Mouse (Mus musculus) monocyte, adult 5-6 weeks (primary cell): ENCODE measurements around the gene Lmo2. TPM values are rescaled to one million over a fixed set of nuclear protein-coding genes. Genes with fewer than 3 reads are reported as not detected.
"Not testable (repeated sequence)": the region's sequence is repeated elsewhere in the genome, so short reads cannot be mapped to it uniquely, and the experiment has no call there.

Source experiments
- ATAC-seq: fragments of 153-309, 156-312 bp; replicated peaks from 2 replicates; pipeline ENCODE4 v1.8.0; 2017; ENCODE audit warnings: mild to moderate bottlenecking; ENCODE audit not compliant: low TSS enrichment, insufficient number of reproducible peaks, severe bottlenecking, poor library complexity, low FRiP score
- total RNA-seq: library from RNA; stranded (forward); fragments of 200-1000, 200-491, 200-594 nt; gene quantifications from 3 replicates; pipeline ENCODE4 v1.2.3, GENCODE M21; 2017

Lmo2 gene
- total RNA-seq, 1 experiment from 2014 or later: 71.8 TPM

DNA sequence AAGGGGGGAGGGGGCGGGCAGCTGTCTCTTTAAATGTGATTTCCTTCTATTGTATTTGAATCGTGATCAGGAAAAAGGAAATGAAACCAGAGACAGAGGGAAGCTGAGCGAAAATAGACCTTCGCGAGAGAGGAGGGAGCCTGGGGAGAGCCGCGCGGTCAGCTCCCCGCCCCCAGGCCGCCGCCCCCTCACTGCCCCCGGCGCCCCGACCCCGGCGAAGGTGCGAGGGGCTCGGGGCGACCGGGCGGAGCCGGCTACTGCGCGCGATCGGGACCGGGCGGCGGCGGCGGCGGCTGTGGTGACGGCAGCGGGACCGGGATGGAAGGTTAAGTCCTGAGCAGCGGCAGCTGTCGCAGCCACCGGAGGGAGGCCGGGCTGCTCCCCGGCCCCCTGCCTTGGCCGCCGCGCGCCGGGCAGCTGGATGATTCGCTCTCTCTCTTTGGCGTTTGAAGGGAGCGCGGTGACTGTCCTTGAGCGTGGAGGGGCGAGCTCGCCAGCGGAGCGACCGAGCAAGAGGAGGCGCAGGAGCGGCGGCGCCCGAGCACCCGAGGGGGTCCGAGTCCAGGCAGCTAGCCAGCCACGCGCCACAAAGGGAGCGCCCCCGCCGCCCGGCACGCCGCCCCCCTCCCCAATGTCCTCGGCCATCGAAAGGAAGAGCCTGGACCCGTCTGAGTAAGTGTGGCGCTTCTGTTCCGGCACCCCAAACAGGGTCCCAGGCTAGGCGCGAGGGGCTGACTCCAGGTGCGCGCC lies 12.4 kb downstream of the Lmo2 start:
- ATAC-seq: peak; percentile 54; the same call in 1 of the 2 replicates

DNA sequence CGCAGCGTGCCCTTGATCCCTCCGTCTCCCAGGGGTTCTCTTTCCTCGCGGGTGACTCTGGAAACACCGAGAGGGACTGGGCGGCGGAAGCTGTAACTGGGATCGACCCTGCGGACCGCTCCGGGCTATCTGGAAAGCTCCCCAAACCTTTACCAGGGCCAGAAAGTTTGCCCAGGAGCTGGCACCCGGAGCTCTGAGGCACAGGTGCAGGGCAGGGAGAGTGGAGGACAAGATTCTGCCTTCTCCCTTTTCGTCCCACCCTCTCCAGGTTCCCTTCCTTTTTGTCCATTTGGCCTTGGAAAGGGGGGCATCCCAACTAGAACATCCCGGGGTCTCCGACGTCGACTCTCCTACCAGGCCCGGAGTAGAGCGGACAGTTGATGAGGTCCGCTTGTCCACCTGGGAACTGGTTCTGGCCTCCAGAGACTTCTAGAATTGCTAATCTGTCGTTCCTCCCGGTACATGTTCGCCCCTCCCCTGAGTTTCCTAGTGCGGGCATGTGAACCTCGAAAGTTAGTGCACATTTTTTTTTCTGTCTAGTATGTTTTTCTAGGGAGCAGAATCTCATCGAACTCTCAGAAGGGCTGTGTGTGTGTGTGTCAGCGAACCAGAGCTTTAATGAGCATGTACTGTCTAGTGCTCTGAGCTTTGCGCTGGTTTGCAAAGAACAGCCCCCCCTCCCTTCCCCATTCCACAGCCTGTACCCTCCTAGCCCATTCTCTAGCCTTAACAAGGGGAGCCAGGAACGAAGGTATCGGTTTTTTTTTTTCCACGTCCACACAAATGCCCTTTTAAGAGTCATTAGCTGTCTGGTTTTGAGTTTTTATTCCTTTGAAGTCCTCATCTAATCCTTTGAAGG lies 13.2 kb downstream of the Lmo2 start:
- 0 out of 2 replicates have a peak, but pooled peaks have one; percentile 7 for ATAC-seq

DNA sequence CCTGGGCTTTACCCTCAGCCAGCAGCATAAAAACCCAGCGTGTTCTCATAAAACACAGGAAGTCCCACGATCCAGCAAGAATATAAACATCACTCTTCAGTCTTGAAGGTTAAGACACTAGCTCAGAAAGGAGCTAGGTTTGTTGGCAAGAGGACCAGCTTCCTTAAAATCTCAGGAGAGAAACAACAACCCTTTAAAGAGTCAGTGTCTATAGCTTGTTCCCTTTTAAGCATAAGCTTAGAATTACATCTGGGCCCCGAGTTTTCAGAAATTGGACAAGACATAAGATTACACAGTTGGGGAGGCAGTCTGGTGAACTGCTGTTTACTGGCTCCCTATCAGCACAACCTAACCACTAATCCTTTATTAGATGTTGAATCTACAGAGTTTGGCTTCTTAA lies 14.1 kb downstream of the Lmo2 start:
- ATAC-seq: no peak

DNA sequence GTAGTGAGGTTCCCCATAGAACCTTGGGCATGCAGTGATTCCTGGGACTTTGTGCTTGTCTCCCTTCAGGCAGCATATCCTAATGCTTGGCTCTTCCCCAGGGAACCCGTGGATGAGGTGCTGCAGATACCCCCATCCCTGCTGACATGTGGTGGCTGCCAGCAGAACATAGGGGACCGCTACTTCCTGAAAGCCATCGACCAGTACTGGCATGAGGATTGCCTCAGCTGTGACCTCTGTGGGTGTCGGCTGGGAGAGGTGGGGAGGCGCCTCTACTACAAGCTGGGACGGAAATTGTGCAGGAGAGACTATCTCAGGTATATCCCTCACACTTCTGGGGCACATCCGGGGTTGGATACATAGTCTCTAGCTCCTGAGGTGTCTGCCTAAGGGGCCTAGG lies 18.1 kb downstream of the Lmo2 start:
- peak; percentile 44; the same call in 1 of the 2 replicates for ATAC-seq

DNA sequence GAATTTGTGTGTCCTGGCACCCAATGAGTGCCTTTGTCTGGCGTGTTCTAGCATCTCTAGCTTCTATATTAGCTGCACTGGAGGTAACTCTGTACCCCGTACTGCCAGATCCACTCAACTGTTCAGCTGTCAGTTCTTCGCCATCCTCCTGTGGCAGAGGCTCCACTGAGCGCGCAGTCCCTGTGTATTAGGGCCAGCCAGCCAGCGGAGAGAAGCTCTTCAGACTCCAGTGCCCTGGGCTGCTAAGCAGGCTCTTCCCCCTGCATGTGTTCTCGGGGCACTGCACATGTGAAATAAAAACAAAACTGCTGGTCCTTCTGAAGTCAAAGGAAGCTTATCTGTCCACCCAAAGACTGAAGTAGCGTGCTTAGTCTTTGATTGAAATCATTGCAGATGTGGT lies 19.4 kb downstream of the Lmo2 start:
- ATAC-seq: no peak

DNA sequence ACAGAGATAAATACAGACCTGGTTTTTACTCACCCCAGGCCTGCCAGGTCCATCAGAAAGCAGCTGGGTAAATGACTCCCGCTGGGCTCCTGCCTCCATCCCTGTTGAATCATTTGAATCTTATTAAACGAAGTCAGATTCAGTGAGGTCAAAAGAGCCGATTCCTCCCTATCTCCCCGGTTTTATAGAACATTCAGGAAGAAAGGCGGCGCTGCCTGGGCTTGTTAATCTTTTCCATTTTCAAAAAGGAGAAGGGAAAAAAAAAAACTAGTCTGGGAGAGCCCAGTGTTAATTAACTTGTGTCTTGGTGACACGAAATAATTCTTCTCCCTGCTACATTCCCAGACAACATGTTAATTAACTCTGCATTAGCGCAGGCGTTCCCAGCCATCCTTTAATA lies 19.9 kb downstream of the Lmo2 start:
- no peak for ATAC-seq

DNA sequence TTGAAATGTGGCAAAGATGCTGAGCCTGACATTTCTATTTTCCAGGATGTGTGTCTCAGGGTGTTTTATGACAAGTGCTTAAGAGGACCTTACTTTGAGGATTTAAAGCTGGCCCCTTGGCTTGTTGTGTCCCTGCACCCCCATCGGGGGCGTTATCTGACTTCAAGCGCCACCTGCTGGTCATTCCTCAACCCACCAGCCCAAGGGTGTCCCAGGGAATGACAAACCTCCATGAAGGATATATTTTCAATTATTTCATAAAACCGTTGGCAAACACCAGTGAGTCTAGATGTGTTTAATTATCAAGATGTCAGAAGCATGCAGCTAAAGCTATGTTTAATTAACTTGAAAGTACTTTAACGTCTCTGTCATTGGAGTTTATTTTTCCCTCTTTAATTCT lies 24.5 kb downstream of the Lmo2 start:
- peak; percentile 67; the same call in 1 of the 2 replicates for ATAC-seq

DNA sequence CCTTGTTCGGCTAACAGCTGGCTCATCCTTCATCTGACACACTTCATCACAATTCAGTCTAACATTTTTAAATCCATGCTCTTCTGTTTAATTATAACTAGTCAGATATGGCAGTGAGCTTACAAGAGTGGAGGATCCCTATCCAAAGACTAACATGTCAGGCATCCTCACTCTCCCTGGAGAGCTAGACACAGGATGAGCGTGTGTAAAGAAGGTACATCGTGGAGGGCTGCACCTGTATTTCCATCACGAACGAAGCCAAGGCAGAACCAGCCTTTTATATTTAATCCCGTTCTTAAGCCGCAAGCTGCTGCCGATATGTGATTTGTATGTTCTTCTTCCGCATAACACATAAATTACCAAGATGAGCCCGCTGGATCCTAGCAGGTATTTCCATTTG lies 25.4 kb downstream of the Lmo2 start:
- no peak for ATAC-seq

DNA sequence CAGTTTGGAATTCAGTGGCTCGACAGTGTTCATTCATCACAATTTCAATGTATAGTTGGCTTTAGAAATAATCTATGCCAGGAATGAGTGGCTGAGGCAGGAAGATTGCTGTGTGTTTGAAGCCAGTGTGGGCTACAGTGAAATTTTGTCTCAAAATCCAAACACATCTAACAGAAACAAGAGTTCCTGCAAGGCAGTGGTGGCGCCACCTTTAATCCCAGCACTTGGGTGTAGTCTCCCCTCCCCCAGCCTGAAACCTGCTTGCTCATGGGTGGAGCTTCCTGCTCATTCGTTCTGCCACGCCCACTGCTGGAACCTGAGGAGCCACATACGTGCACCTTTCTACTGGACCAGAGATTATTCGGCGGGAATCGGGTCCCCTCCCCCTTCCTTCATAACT lies 29.8 kb downstream of the Lmo2 start:
- not testable (repeated sequence) for ATAC-seq

DNA sequence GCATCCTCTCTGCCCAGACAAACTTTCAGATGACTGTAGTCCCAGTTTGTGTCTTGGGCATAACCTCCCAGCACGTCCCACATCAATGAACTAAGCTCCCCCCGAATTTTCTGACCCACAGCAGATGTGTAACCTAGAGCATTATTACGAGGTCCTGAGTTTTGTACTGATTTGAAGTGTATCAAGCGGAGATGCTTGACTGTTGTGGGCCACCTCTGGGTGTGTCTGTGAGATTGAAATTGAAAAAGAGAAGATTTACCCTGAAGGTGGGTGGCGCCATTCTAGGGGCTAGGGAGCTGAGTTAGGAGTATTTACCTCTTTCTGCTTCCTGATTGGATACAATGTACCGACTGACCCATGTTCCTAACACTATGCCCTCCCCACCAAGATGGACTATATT lies 31.9 kb downstream of the Lmo2 start:
- ATAC-seq: no peak

DNA sequence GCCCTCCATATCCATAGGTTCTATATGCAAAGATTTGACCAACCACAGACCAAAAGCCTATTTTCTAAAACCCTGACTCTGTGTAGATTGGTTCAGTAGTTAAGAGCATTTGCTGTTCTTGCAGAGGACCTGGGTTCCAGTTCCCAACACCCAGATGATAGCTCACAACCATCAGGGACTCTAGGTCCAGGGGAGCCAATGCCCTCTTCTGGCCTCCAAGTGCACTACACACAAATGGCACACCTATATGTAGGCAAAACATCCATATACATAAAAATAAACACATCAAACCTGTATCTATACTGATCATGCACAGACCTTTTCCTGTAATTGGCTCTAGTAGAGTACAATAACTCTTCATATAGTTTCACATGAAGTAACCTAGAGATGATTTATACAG lies 33.5 kb downstream of the Lmo2 start:
- no peak for ATAC-seq

DNA sequence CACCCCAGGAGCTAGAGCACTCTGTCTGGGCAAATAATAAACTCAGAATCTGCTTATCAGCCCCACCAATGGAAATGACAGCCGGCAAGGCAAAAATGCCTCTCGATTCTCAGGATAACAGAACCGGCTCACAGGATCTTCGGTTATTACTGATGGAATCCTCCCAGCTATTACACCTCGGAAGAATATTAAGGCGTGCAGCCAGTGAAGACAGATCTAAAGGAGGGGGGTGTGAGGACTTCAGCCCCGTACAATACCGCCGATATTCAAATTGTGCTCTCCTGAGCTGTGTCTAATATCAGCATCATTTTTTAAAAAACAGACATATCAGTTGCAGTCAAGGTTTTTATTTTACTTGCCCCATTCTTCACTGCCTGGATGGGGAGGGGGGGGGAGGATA lies 34.4 kb downstream of the Lmo2 start:
- ATAC-seq: no peak

DNA sequence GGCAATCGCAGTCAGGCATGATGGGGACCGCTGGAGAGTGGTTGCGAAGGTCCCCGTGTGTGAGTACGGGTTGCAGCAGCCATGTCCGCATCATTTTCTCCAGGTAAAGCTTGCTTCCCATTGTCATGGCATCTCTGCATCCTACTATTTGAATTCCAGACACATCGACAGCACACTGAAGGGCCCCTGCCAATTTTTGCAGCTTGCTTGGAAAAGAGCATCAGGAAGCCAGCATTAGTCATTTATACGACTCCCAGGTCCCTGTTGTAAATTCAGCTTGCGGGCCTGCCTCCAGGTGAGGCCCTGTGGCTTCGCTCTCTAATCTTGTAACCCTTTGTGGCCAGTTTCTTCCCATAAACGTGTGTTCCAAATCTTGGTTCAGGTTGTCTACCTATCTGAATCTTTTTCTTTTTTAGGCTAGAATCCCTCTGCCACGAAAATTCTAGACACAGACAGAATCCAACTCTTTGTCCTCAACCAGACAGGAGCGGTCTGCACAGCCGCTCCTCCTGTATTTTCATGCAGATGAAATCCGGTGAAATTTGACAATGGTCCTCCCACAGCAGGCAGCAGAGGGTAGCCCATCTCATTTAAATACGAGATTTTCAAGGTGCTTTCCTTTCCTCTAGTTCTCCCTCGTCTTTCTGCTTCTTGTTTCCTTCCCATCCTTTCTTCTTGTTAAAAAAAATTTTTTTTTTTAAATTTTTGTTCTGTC lies 35.0 kb downstream of the Lmo2 start:
- no peak for ATAC-seq

DNA sequence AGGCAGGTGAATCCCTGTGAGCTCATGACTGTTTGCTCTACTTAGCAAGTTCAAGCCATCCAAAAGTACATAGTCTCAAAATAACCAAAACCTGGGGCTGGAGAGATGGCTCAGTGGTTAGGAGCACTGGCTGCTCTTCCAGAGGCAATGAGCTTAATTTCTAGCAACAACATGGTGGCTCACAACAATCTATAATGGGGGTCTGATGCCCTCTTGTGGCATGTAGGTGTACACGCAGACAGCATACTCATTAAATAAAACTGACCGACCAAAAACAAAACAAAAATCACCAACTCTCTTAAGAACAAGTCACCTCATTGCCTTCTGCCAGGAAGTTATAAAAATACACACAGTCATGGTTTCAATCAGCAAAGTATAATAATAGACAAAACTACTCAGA lies 43.3 kb downstream of the Lmo2 start:
- peak; percentile 73 for ATAC-seq

DNA sequence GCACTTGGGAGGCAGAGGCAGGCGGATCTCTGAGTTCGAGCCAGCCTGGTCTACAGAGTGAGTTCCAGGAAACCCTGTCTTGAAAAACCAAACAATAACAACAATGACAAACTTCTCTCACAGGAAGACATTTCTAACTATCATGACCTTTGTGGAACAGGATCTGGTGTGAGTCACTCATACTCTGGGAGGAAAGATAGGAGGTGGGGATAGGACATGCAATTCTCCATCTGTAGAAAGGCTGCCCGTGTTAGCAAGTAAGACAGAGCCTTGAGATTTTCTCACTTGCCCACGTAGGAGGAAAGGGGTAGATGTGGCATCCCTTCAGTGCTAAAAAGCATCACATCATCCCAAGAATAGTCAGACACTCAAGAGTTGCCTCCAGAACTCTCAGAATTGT lies 44.1 kb downstream of the Lmo2 start:
- ATAC-seq: no peak

DNA sequence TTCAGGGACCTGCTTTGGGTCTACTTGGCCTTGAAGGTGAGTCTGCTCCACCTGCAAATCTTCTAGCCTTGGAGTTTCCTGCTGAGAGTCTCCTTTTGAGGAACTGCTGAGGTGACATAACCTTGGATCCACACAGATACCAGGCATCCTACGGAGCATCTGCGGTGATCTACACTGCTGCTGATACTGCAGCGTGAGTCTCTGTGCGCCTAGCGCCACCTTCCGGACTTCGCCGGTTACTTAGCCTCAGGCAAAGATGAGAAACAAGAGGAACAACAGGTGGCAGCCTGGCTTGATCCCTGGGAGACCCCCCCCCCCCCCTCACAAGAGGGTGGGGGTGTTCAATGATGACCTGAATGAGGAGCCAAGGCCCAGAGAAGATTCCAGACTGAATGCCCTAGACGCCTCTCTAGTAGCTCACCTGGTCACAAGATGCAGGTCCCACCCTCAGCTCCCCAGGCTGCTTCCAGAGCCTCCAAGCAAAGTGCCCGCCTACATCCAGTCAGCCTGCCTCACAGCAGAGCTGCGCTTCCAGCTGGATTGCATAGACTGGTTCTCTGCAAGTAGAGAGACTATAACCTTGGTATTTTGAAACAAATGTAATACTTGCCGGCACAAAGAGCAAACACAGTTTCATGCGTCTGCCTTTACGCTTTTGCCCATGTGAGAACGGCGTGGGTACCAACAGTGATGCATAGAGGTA lies 45.1 kb downstream of the Lmo2 start:
- ATAC-seq: peak; percentile 51; the same call in 1 of the 2 replicates

DNA sequence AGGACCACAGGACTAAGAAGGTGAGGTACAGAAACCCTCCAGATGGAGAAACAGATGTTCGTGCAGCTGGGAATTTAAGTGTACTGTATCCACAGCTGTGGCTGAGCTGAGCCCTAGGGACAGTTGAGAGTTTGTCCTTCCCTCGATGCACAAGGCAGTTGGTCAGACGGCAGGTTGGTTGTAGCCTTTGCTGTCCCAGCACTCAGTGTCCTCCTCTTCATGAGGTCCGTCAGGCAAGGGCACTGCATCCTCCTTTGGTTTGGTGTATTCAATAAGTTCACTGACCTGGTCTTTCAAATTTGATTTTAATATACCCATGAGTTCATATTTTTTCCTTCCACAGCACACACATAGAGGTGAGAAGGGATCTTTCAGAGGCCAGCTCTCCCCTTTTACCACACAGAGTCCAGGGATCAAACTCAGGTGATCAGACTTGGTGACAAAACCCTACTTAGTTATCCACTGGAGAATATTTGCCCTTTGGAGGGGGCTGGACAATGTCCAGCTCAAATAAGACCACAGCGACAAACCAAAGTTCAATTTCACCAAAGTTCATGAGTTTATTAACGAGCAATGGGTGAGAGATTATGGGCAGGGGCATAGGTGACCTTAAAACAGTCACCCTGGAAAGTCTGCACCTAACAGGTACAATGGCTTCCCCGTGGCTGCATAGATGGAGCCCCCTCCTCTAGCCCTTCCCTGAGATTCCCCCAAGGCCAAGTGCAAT lies 50.2 kb downstream of the Lmo2 start:
- no peak for ATAC-seq

DNA sequence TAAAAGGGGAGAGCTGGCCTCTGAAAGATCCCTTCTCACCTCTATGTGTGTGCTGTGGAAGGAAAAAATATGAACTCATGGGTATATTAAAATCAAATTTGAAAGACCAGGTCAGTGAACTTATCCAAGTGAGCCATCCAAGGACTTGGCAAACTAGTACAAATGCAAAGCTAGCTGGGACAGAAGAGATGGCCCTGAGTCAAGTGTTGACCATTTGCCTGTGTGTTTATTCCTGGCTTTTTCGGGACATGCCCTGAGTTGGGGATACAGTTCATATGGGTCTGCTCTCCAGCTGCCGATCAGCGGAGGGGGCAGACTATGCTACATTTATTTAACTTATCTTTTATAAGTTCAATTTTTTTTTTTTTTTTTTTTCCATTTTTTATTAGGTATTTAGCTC lies 51.1 kb downstream of the Lmo2 start:
- not testable (repeated sequence) for ATAC-seq
